Mouse (Mus musculus) forelimb bud, embryonic 11.5 days (tissue): Measurements from ENCODE around the gene Cldn4.
"Not testable (repeated sequence)": the region's sequence is repeated elsewhere in the genome, so short reads cannot be mapped to it uniquely, and the experiment has no call there.

Experiments
- DNase-seq: peaks from one replicate; pipeline ENCODE4 v3.0.0-alpha.2; 2012; ENCODE audit warnings: low read depth, low spot score

Gene Cldn4

GRCm38 (mm10) chr5:134964655-134965054 is 17.9 kb upstream of the Cldn4 start:
- DNase-seq: not testable (repeated sequence)

GRCm38 (mm10) chr5:134963546-134963945 is 16.8 kb upstream of the Cldn4 start:
- DNase-seq: no peak

DNA sequence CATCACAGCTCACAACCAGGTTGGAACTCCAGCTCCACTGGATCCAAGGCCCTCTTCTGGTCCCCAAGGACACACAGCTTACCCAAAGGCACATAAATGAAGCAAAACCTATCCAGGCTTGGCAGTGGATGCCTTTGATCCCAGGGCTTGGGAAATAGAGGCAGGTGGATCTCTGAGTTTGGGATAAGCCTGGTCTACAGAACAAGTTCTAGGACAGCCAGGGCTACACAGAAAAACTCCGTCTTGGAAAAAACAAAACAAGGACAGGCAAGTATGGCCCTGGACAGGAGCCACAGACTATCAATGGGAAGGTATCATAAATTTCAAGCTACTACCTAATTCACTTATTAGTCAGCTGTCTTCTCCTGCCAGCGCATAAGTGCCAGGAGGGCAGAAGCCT is 14.8 kb upstream of the Cldn4 start:
- DNase-seq: no peak

DNA sequence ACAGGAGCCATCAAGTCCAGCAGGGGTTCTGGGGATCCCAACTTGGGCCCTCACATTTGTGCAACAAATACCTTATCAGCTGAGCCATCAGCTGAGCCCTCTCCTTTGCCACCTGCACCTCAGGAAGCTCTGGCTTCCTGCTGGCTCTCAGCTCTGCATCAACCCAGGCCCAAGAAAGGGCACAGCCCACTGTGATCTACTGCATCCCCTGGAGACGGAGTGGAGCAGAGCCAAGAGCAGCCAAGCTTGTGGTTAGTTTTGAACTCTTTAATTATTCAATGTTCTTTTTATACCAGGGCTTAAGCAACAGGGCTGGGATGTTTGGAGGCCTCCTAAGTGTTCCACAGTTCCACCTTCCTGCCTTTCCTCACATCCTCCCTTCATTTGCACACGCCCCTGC is 13.7 kb upstream of the Cldn4 start:
- DNase-seq: no peak

- no peak for DNase-seq
These were observed 12.4 kb upstream of the Cldn4 start for GRCm38 (mm10) chr5:134959114-134959513.

DNA sequence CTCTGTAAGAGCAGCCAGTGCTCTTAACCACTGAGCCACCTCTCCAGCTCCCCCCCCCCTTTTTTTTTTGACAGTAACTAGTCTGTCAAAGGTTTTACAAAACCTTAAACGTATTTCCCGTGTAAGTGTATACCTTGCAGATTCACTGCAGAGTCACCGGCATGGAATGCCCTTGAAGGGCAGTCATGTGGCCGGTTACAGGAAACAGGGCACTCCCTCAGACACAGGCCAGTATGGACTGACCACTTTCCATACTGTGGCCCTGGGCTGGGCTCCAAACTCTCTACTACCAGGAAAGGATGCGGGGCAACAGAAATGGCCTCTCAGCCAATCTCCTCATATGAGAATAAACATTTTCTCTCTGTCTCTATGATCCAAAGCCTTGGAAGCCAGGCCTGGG is 8.8 kb upstream of the Cldn4 start:
- no peak for DNase-seq

DNA sequence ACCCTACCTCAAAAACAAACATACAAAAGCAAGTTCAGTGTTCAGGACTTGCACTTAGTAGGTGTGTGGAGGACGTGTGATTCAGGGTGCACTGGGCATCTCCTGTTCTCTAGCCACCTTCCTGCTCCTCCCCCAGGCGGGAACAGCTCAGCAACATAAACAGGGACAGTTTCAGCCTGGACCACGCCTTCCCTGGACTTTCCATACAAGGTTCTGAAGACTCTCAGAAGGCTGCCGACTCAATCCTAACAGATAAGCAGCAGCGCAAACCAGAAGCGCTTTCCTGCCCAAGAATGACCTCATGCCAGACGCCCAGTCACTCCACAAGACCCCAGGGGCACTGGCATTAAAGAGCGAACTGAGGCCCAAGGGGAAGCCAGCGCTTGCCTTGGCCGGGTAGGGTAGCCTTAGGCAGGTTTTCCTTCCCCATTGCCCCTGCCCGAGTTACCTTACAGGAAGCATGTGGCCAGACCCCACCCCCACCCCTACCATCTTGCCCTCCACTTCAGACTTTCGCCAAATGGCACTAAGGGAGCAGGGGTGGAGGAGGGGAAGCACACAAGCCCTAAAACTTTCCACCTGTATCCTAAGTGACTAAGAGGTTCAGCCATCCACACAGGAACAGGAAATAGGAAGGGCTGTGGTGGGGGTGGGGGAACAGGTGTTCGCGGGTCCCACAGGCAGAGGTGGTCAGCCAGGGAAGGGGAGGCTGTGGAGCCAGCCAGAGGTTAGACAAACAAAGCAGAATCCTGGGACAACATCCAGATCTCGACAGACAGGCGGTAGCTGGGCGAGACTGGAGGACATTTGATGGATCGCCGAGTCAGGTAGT is 4.5 kb upstream of the Cldn4 start:
- no peak for DNase-seq

- DNase-seq: no peak
These were observed 1.3 kb upstream of the Cldn4 start for GRCm38 (mm10) chr5:134948085-134948439.

DNA sequence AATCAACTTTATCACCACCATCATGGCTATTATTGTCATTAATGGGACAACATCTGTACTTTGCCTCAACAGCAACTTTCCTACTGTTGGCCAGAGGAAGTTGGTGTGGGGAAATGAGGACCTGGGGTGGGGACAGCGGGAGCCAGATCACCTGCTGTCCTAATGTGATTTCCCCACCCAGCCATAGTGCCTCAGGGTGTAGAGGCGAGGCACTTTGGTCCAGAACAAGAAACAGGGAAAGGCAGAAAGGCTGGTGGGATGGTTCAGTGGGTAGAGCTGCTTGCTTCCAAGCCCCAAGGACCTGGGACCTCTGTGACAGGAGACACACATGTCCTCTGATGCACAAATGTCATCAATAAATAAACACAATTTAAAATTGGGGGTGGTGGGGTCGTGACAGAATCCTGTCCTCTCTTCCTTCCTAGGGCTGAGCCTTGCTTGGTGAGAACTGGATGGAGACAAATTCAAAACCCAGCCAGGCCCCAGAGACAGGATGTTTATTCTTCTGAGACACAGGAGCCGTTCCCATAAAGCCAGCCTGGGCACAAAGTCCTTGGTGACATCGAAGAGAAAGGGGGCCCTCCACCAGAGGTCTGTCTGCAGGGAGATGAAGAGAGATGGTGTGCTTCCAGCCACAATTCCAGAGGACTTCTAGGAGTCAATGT is 818 bp upstream of the Cldn4 start:
- DNase-seq: no peak

DNA sequence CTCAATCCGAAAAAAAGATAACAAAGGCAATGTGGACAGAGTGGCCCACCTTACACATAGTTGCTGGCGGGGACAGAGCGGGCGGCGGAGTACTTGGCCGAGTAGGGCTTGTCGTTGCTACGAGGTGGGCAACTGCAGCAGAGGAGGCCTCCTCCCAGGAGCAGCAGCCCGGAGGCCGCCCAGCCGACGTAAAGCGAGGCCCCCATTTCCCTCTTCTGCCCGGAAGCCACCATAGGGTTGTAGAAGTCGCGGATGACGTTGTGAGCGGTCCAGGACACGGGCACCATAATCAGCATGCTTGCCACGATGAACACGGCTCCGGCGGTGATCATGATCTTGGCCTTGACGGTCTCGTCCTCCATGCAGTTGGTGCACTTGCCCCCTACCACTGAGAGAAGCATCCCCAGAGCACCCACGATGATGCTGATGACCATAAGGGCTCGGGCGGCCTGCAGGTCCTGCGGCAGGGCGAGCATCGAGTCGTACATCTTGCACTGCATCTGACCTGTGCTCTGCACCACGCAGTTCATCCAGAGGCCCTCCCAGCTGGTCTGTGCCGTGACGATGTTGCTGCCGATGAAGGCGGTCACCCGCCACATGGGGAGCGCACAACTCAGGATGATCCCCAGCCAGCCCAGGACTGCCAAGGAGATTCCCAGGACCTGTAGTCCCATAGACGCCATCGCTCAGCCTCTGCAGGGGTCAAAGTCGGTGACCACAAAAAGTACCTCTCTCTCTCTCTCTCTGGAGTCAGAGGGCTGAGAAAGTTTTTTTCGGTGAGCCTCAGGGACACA is 474 bp downstream of the Cldn4 start:
- no peak for DNase-seq

DNA sequence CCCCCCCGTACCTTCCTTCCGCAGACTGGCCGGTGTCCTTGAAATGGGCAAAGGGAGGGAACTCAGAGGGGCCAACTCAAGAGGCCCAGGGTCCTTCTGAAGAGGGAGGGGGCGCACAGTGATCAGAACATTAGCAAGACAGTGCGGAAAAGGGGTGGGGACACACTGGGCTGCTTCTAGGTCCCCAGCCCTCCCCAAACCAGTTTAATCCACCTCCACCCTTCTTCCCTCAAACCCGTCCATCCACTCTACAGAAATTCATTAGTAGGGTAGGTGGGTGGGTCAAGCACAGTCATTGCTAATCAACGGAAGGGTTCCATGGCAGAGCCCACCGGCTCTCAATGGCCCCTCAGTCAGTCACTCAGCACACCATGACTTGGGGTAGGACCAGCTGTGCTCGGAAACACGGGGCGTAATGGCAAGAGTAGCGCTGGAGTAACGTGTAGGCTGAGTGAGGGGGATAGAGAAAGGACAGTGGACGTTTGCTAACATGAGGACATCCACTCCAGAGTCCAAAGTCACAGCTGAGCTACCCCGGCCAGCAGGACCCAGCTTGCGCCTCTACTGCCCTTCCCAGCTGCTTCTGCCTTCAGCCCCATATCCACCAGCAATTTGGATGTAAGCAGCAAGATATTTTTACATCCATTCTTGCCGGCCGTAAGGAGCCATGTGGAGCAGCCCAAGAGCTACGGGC is 1.3 kb downstream of the Cldn4 start:
- no peak for DNase-seq

DNA sequence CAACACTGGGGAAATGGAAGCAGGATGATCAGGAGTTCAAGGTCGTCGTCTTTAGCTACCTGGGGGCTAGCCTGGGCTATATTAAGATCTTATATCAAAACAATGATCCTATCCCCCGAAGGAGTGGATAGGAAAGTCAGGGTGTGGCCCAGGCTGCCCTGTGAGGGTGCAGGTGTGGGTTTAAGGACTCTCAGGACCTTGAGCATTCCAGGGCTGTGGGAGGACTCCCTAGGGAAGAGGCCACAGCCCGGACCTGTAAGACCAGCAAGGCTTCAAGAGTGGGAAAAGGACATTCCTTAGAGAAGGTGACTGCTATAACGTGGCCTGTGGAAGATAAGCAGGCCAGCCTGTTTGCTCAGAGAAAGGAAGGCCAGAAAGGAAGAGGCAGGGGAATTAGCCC is 2.6 kb downstream of the Cldn4 start:
- no peak for DNase-seq

GRCm38 (mm10) chr5:134942740-134943139 is 4.0 kb downstream of the Cldn4 start:
- no peak for DNase-seq

GRCm38 (mm10) chr5:134941472-134942209 is 5.1 kb downstream of the Cldn4 start:
- no peak for DNase-seq

DNA sequence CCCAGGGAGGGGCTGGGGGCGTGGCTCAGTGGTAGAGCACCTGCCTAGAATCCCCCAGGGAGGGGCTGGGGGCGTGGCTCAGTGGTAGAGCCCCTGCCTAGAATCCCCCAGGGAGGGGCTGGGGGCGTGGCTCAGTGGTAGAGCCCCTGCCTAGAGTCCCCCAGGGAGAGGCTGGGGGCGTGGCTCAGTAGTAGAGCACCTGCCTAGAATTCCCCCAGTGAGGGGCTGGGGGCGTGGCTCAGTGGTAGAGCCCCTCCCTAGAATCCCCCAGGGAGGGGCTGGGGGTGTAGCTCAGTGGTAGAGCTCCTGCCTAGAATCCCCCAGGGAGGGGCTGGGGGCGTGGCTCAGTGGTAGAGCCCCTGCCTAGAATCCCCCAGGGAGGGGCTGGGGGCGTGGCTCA is 7.2 kb downstream of the Cldn4 start:
- not testable (repeated sequence) for DNase-seq

DNA sequence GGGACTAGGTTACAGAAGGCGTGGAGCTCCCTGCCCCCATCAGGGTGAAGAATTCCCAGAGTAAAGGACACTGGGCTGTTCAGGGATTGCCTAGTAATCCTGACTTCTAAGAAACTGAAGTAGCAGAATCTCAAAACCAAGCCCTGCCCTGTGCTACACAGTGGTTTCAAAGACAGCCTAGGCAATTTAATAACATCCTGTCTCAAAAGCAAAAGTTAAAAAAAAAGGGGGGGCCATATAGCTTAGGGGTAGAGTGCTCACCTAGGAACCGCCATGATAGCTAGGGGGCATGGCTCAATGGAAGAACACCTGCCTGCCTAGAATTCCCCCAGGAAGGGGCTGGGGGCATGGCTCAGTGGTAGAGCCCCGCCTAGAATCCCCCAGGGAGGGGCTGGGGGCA is 7.7 kb downstream of the Cldn4 start:
- no peak for DNase-seq

GRCm38 (mm10) chr5:134936626-134937185 is 10.0 kb downstream of the Cldn4 start:
- no peak for DNase-seq

- DNase-seq: no peak
These were observed 10.7 kb downstream of the Cldn4 start for GRCm38 (mm10) chr5:134936051-134936450.

- DNase-seq: no peak
These were observed 12.1 kb downstream of the Cldn4 start for GRCm38 (mm10) chr5:134934666-134935065.

DNA sequence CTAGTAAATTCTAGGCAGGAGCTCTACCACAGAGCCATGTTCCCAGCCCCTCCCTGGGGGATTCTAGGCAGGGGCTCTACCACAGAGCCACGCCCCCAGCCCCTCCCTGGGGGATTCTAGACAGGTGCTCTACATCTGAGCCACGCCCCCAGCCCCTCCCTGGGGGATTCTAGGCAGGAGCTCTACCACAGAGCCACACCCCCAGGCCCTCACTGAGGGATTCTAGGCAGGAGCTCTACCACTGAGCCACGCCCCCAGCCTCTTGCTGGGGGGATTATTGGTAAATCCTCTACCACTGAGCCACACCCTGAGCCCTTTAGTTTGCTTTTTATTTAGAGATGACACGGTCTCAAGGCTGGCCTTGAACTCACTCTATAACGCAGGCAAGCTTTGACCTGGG is 13.0 kb downstream of the Cldn4 start:
- DNase-seq: not testable (repeated sequence)

GRCm38 (mm10) chr5:134933281-134933680 is 13.5 kb downstream of the Cldn4 start:
- no peak for DNase-seq
